Mouse (Mus musculus) liver, embryonic 14.5 days (tissue): ENCODE results near the gene Ppp1r7. TPM values are rescaled to one million over a fixed set of nuclear protein-coding genes. Genes with fewer than 3 reads are reported as not detected.

Experiments used
- ATAC-seq: fragments of 200-750 bp; cut with Nextera tagmentation; 2 replicates; pipeline ENCODE4 v1.8.0; 2017; ENCODE audit warnings: moderate number of reproducible peaks, mild to moderate bottlenecking, moderate library complexity; ENCODE audit not compliant: insufficient read depth
- DNase-seq, 3 experiments: peaks; one replicate each; pipeline ENCODE4 v3.0.0-alpha.2; 2012 to 2013; ENCODE audit warnings: low read depth in 3 of 3, low spot score in 3 of 3
- H3K27ac ChIP-seq: fragments of 300-500 bp; sonication (generic); 2 replicates; pipeline ENCODE4 v1.5.1; 2014; ENCODE audit warnings: moderate library complexity, mild to moderate bottlenecking, control low read depth, inconsistent platforms
- H3K27me3 ChIP-seq: fragments of 300-500 bp; sonication (generic); 2 replicates; pipeline ENCODE4 v1.6.1; 2014; ENCODE audit warnings: mild to moderate bottlenecking, low read length, moderate library complexity; ENCODE audit not compliant: control insufficient read depth, insufficient read depth
- H3K36me3 ChIP-seq: fragments of 300-500 bp; sonication (generic); replicated peaks from 2 replicates; pipeline ENCODE4 v1.6.1; 2014; ENCODE audit warnings: low read depth; ENCODE audit not compliant: control insufficient read depth, insufficient read depth
- H3K4me1 ChIP-seq, 2 experiments: fragments of 200-500 bp in 1 of 2; fragments of 300-500 bp in 1 of 2; sonication (generic) in 1 of 2; replicated peaks; 2 replicates each; pipeline ENCODE4 v1.6.1; 2012 to 2014; ENCODE audit warnings: antibody characterized with exemption in 1 of 2, inconsistent platforms in 1 of 2, low read length in 1 of 2; ENCODE audit not compliant: control insufficient read depth in 2 of 2, insufficient read depth in 2 of 2
- H3K4me2 ChIP-seq: fragments of 300-500 bp; sonication (generic); 2 replicates; pipeline ENCODE4 v1.6.1; 2014; ENCODE audit warnings: low read depth, mild to moderate bottlenecking, control low read depth, moderate library complexity
- H3K4me3 ChIP-seq, 2 experiments: fragments of 200-500 bp in 1 of 2; fragments of 300-500 bp in 1 of 2; sonication (generic) in 1 of 2; 2 replicates each; pipeline ENCODE4 v1.5.1; 2012 to 2014; ENCODE audit warnings: low read depth in 2 of 2, low read length in 2 of 2, mild to moderate bottlenecking in 2 of 2, control low read depth in 1 of 2, inconsistent platforms in 1 of 2, moderate library complexity in 1 of 2; ENCODE audit not compliant: insufficient read depth in 1 of 2
- H3K9ac ChIP-seq: fragments of 300-500 bp; sonication (generic); replicated peaks from 2 replicates; pipeline ENCODE4 v1.6.1; 2014; ENCODE audit warnings: mild to moderate bottlenecking, control low read depth, moderate library complexity
- H3K9me3 ChIP-seq: fragments of 300-500 bp; sonication (generic); 2 replicates; pipeline ENCODE4 v1.6.1; 2016; ENCODE audit warnings: low read length, mixed read lengths; ENCODE audit not compliant: control insufficient read depth
- CTCF ChIP-seq: IDR thresholded peaks from 2 replicates; pipeline ENCODE4 v1.5.1; 2016; ENCODE audit warnings: antibody characterized with exemption, low read depth, control low read depth
- EP300 ChIP-seq: IDR thresholded peaks from 2 replicates; pipeline ENCODE4 v1.6.1; 2016; ENCODE audit warnings: antibody characterized with exemption, low read depth
- WGBS: fragments of 180-500 bp; shearing (Covaris S2); extraction: QIAGEN DNeasy Blood & Tissue Kit; methylation state at CpG from one replicate; pipeline ENCODE4 v1.1.7; 2014; ENCODE audit not compliant: insufficient replicate concordance; 5-methylcytosine and 5-hydroxymethylcytosine counted together
- polyA plus RNA-seq, 2 experiments: library from polyadenylated mRNA; depleted of rRNA in 1 of 2; stranded (reverse) in 1 of 2; unstranded in 1 of 2; fragments of >200 nt; fragmentation: Nextera tagmentation in 1 of 2; extraction: Ambion mirVana in 1 of 2; gene quantifications; 2 replicates each; pipeline versions ENCODE4 v1.2.1 to v1.2.3; 2012 to 2014

Gene Ppp1r7
- polyA plus RNA-seq, 2 experiments: 6.9 to 33.8 TPM

DNA sequence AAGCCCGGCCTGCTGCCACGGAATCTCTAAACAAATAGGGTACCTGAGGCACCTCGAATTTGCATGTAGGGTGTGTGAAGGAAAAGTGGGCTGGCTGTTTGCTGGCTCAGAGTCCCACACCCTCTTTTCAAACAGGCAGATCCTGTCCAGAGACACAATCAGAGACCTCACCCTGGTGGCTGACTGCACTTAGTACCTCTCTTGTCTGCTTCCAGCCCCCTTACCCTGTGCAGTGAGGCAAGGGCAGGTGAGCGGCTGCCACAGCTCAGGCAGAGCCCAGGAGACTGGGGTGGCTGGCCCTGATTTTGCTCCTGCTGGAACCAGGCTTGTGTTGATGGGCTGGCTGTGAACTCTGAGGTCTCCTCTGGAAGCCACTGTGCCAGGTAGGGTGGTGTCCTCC lies 31.0 kb downstream of the Ppp1r7 start, which contains the start of gene Ano7:
Gene Ano7, plus strand, starts transcription at position 266 of the 400 bp plus-strand sequence.
- TF ChIP-seq CTCF (no peak), EP300 (no peak)
- DNase-seq: no peak
- 51% methylated on average over 4 of the region's 4 CpGs for WGBS

DNA sequence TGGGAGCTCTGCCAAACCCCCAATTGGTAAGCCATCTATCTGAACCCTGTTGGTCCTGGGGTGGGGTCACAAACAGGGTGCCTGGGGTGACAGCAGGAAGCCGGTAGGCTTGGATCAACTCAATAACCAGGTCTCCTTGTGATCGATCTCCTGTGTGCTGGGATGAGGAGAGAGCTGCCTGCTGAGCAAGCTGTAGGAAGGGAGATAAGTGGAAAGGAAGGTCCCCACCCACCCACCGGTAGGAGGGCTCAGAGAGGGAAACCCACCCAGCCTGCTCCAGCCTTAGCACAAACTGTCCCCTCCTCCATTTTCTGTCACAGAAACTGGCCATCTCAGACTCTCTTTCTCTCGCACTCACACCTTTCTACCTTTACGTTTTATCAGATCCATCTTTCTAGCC lies 34.7 kb downstream of the Ppp1r7 start:
- DNase-seq (no peak), ATAC-seq (no peak)
- 14% methylated on average over 5 of the region's 5 CpGs for WGBS
- H3K9me3 ChIP-seq: no peaks in the 10 kb centered on the region
- H3K4me1 ChIP-seq: peaks cover 0 to 5% of the 10 kb centered on the region in 2 experiments; a peak in 1 of 4 replicates
- H3K36me3 ChIP-seq: no peaks in the 10 kb centered on the region
- H3K27me3 ChIP-seq: no peaks in the 10 kb centered on the region
- TF ChIP-seq EP300 (no peak), CTCF (no peak)
- no peak overlapping the region for H3K4me2 ChIP-seq
- H3K9ac ChIP-seq: no peak overlapping the region
- no peak overlapping the region for H3K4me3 ChIP-seq
- H3K27ac ChIP-seq: no peak overlapping the region

More for the DNA sequence above, 31.0 kb downstream of the Ppp1r7 start, which contains the start of gene Ano7:
- no peaks in the 10 kb centered on the region for H3K9me3 ChIP-seq
- H3K9ac ChIP-seq: no peak within 1 kb of the TSS
- no peak within 1 kb of the TSS for H3K27ac ChIP-seq
- no peak within 1 kb of the TSS for H3K4me2 ChIP-seq
- no peaks in the 10 kb centered on the region for H3K36me3 ChIP-seq
- no peak for ATAC-seq
- H3K27me3 ChIP-seq: no peaks in the 10 kb centered on the region
- peaks cover 0 to 3% of the 10 kb centered on the region in 2 experiments; a peak in 1 of 4 replicates for H3K4me1 ChIP-seq
- no peak within 1 kb of the TSS for H3K4me3 ChIP-seq

DNA sequence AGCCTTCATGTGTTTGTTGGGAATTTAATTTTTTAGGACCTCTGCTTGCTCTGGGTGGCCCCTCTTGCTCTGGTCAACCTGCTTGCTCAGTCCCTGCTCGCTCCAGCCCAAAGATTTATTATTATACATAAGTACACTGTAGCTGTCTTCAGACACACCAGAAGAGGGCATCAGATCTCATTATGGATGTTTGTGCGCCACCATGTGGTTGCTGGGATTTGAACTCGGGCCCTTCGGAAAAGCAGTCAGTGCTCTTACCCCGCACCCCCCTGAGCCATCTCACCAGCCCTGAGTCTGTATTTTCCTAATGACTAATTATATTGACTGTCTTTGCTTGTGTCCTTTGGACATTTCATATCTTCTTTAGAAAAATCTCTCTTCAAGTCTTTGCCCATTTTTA lies 36.5 kb downstream of the Ppp1r7 start:
- Histone ChIP-seq H3K4me1 (peaks cover 0 to 5% of the 10 kb centered on the region in 2 experiments; a peak in 1 of 4 replicates), H3K4me3 (no peak overlapping the region), H3K4me2 (no peak overlapping the region), H3K27me3 (no peaks in the 10 kb centered on the region), H3K27ac (no peak overlapping the region), H3K9me3 (no peaks in the 10 kb centered on the region), H3K36me3 (no peaks in the 10 kb centered on the region), H3K9ac (no peak overlapping the region)
- ATAC-seq: no peak
- 59% methylated on average over 5 of the region's 5 CpGs for WGBS
- DNase-seq: no peak
- TF ChIP-seq EP300 (no peak), CTCF (peak; percentile 22; the same call in 1 of the 2 replicates)

DNA sequence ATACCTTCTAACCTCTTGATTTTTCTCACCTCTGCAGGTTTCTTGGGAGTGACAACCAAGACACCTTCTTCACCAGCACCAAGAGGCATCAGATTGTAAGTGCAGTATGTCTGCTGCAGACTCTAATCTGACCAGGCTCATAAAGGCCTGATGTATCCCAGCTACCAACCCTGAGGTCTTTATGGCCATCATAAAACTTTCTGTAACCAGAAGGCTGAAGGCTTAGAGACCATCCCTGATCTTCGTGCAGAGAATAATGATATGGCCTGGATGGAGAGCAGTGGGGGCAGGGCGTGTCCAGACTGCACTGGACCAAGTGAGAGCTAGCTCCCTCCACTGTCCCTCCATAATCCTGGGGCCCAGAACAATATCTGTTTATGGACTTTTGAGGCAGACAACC lies 44.5 kb downstream of the Ppp1r7 start:
- H3K9me3 ChIP-seq: no peaks in the 10 kb centered on the region
- ATAC-seq: no peak
- no peak overlapping the region for H3K27ac ChIP-seq
- H3K4me3 ChIP-seq: no peak overlapping the region
- H3K36me3 ChIP-seq: no peaks in the 10 kb centered on the region
- H3K4me1 ChIP-seq: no peaks in the 10 kb centered on the region
- H3K9ac ChIP-seq: no peak overlapping the region
- no peak for DNase-seq
- H3K4me2 ChIP-seq: no peak overlapping the region
- TF ChIP-seq CTCF (no peak), EP300 (no peak)
- H3K27me3 ChIP-seq: no peaks in the 10 kb centered on the region
- WGBS: 46% methylated on average over 2 of the region's 2 CpGs

DNA sequence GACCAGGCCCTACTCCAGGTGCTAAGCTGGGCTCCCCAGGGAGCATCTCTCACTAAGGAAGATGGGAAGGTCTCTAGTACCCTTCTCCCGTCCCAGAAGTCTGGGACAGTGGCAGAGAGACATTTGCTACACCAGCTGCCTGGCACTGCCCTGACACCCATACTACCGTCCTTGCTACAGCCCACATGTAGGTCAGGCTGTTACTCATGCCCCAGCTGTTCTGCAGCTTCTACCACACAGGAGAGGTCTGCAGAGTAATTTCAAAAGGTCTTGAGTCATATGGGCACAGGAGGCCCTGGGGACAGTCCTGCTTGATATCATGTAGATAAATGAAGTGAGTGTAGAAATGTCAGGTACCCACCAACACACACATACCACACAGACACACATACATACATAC lies 46.3 kb downstream of the Ppp1r7 start:
- Histone ChIP-seq H3K27me3 (no peaks in the 10 kb centered on the region), H3K4me1 (no peaks in the 10 kb centered on the region), H3K27ac (no peak overlapping the region), H3K4me2 (no peak overlapping the region), H3K36me3 (no peaks in the 10 kb centered on the region), H3K9me3 (no peaks in the 10 kb centered on the region), H3K4me3 (no peak overlapping the region), H3K9ac (no peak overlapping the region)
- TF ChIP-seq EP300 (no peak), CTCF (no peak)
- WGBS: 56% methylated on average over 2 of the region's 2 CpGs
- ATAC-seq (no peak), DNase-seq (no peak)
